Mouse (Mus musculus) heart, adult 2 months (tissue): ENCODE measurements around the gene Mta2. TPM values are rescaled to one million over a fixed set of nuclear protein-coding genes. Genes with fewer than 3 reads are reported as not detected.

Experiments used
- DNase-seq, 2 experiments: peaks; one replicate each; pipeline ENCODE4 v3.0.0; 2021
- H3K27ac ChIP-seq: fragments of 200-600 bp; 2 replicates; pipeline ENCODE4 v1.8.1; 2022
- H3K27me3 ChIP-seq: fragments of 200-500 bp; 2 replicates; pipeline ENCODE4 v1.6.1; 2012; ENCODE audit warnings: mild to moderate bottlenecking, low read length, inconsistent platforms, mixed read lengths; ENCODE audit not compliant: control insufficient read depth, insufficient read depth
- H3K36me3 ChIP-seq: fragments of 200-500 bp; 2 replicates; pipeline ENCODE4 v1.6.1; 2012; ENCODE audit warnings: low read length, inconsistent platforms; ENCODE audit not compliant: control insufficient read depth, insufficient read depth
- H3K4me1 ChIP-seq: fragments of 200-500 bp; 2 replicates; pipeline ENCODE4 v1.6.1; 2011; ENCODE audit warnings: low read length; ENCODE audit not compliant: control insufficient read depth, insufficient read depth
- H3K4me3 ChIP-seq: fragments of 200-600 bp; 2 replicates; pipeline ENCODE4 v1.8.1; 2022
- H3K79me2 ChIP-seq: fragments of 200-500 bp; replicated peaks from 2 replicates; pipeline ENCODE4 v1.6.1; 2012; ENCODE audit warnings: mild to moderate bottlenecking, inconsistent platforms, low read length, moderate library complexity, mixed read lengths; ENCODE audit not compliant: control insufficient read depth, insufficient read depth
- H3K9ac ChIP-seq: fragments of 200-500 bp; 2 replicates; pipeline ENCODE4 v1.6.1; 2012; ENCODE audit warnings: low read depth, mild to moderate bottlenecking, control low read depth, inconsistent platforms, low read length, mixed read lengths
- CTCF ChIP-seq: fragments of 200-600 bp; IDR thresholded peaks from 2 replicates; pipeline ENCODE4 v1.8.1; 2022; ENCODE audit warnings: antibody characterized with exemption, mild to moderate bottlenecking, moderate library complexity
- EP300 ChIP-seq: fragments of 200-500 bp; IDR thresholded peaks from 2 replicates; pipeline ENCODE4 v1.6.1; 2011; ENCODE audit warnings: low read depth, low read length, control low read depth; ENCODE audit not compliant: insufficient read depth
- POLR2A ChIP-seq: fragments of 200-500 bp; IDR thresholded peaks from 2 replicates; pipeline ENCODE4 v1.6.1; 2011; ENCODE audit warnings: mild to moderate bottlenecking, low read depth, low read length, control low read depth; ENCODE audit not compliant: insufficient read depth
- WGBS: fragments of 180-500 bp; shearing (Covaris S2); methylation state at CpG from one replicate; pipeline ENCODE4 v1.1.7; 2018; 5-methylcytosine and 5-hydroxymethylcytosine counted together
- intact Hi-C: fragments of 180-260 bp; cut with DNase I; formaldehyde crosslinking; loops from one replicate; pipeline ENCODE4 v1.15.1; 2025
- polyA plus RNA-seq: library from polyadenylated mRNA; depleted of rRNA; stranded (reverse); fragments of >200 nt; gene quantifications from 2 replicates; pipeline ENCODE4 v1.2.3, GENCODE M21; 2012
- total RNA-seq, 2 experiments: library from RNA; stranded (reverse); gene quantifications; 2 replicates each; pipeline ENCODE4 v1.2.3; 2021

Mta2 gene
- total and polyA plus RNA-seq, 3 experiments, result 13.1 to 32.1 (median 29.0) TPM

DNA sequence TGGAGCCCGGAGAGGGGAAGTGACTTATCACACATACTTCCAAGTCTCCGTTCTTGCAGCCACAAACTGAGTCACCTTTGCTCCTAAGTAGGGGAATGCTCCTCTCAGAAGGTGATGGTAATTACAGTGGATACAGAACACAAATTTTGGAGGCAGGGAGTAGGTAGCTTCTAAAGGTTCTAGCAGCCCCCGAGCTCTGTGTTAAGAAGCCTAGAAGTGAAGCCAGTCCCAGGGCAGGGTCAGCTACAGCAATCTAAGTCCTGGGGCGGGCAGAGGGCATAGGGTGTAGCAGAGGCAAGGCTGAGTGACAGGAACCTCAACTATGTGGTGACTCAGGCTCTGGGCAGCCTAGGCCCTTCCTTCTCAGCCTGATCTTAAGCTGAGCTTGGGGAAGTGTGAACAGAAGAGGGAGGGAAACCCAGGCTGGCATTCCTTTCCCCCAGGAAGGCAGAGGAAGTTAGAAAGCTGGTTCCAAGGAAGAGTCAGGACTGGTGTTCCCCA is 41.5 kb downstream of the Mta2 start:
- Histone ChIP-seq H3K27ac (peak overlapping the region; percentile 48; the same call in 1 of the 2 replicates), H3K27me3 (no peaks in the 10 kb centered on the region), H3K9ac (peak overlapping the region; percentile 3; the same call in 1 of the 2 replicates), H3K36me3 (peaks cover 6% of the 10 kb centered on the region), H3K4me3 (no peak overlapping the region), H3K79me2 (no peaks in the 10 kb centered on the region), H3K4me1 (peaks cover 34% of the 10 kb centered on the region)
- 23% methylated on average over 4 of the region's 4 CpGs for WGBS
- DNase-seq, result peak in 1 of 2 experiments; percentile 65
- TF ChIP-seq POLR2A, result 0 out of 2 replicates have a peak, but pooled peaks have one; percentile 20
- TF ChIP-seq CTCF, result no peak
- 0 out of 2 replicates have a peak, but pooled peaks have one; percentile 20 for TF ChIP-seq EP300
- intact Hi-C loops, result no loop called here

DNA sequence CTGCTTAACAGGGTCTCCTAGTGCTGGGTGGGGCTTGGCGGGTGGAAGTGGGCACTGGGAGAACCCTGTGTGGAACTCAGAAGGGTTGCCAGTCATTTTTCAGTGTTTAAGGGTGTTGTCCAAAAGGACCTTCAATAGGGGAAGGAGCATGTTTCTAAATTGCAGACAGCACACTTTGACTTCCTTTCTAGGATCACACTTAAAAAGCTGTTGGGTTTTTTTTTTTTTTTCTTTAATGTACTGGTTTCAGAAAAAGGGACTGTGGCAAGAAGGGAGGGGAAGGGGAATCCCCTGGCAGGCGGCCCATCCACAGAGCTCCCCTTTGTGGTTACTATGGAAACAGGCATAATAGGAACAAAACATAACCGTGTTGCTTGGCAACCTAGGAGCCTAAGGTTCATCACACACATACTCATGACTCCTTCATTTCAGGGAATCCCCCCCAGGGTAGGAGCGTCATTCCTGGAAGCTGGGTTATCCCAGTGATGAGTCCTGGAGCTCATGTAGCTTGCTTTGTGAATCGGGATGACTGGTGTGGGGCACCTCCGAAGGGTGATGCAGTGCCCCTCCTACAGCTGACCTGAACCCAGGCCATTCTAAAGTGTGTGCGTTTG is 42.7 kb downstream of the Mta2 start:
- intact Hi-C loops, result no loop called here

DNA sequence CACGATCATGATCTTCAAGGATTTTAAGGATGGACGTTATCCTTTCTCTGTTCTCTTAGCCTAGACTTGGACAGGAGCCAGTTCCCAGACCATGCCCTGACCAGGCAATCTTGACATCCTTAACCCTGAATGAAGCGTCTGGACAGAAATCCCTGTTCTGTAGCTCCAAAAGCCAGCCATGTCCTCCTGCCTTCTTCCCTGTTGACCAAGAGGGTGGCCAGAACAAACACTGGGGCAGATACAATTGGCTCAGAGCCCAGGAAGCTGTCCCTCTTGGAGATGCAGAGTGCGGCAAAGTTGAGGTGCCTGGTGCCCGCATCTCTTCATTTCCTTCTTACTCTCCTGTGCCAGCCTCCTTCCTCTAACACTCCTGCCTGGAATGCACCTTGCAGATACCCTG is 44.2 kb downstream of the Mta2 start:
- intact Hi-C loops, result no loop called here
- Histone ChIP-seq H3K9ac (no peak overlapping the region), H3K4me3 (no peak overlapping the region), H3K4me1 (peaks cover 36% of the 10 kb centered on the region), H3K27me3 (no peaks in the 10 kb centered on the region), H3K36me3 (no peaks in the 10 kb centered on the region; the same call in 1 of the 2 replicates), H3K79me2 (no peaks in the 10 kb centered on the region), H3K27ac (no peak overlapping the region)
- TF ChIP-seq EP300 (no peak), CTCF (no peak), POLR2A (no peak)
- 43% methylated on average over 5 of the region's 5 CpGs for WGBS
- DNase-seq, result no peak

More for the DNA sequence above, 42.7 kb downstream of the Mta2 start:
- Histone ChIP-seq H3K79me2 (no peaks in the 10 kb centered on the region), H3K4me1 (peaks cover 39% of the 10 kb centered on the region), H3K27ac (peak overlapping the region; percentile 48; the same call in 1 of the 2 replicates), H3K4me3 (no peak overlapping the region), H3K27me3 (no peaks in the 10 kb centered on the region), H3K9ac (no peak overlapping the region), H3K36me3 (peaks cover 1% of the 10 kb centered on the region)
- no peak for TF ChIP-seq CTCF
- no peak for TF ChIP-seq POLR2A
- 0 out of 2 replicates have a peak, but pooled peaks have one; percentile 14 for TF ChIP-seq EP300
- DNase-seq, result peak; percentile 71 to 83
- WGBS, result 20% methylated on average over 7 of the region's 7 CpGs

DNA sequence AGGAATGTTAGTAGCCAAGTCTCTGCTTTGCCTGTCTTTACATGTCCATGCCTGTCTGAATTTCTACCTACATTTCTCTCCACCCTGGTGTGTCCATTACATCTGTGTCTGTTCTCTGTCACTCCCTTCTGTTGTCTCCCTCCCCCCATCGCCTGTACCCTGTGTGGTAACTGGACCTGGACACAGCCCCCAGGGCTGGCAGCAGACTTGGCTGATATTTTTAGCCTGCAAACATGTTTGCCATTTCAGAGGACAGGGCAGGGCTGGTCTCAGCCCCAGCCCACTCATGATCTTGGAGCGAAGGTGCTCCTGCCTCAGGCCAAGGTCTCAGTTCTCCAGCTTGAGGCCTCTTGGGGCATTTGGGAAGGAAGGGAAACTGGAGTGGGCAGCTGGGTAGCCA is 46.1 kb downstream of the Mta2 start:
- Histone ChIP-seq H3K27me3 (no peaks in the 10 kb centered on the region), H3K4me3 (no peak overlapping the region; the same call in 1 of the 2 replicates), H3K36me3 (no peaks in the 10 kb centered on the region; the same call in 1 of the 2 replicates), H3K79me2 (no peaks in the 10 kb centered on the region), H3K4me1 (peaks cover 30% of the 10 kb centered on the region), H3K27ac (peak overlapping the region; percentile 100), H3K9ac (peak overlapping the region; percentile 6; the same call in 1 of the 2 replicates)
- intact Hi-C loops, result no loop called here
- TF ChIP-seq POLR2A (peak; percentile 51; the same call in 1 of the 2 replicates), EP300 (0 out of 2 replicates have a peak, but pooled peaks have one; percentile 20), CTCF (no peak)
- 49% methylated on average over 2 of the region's 2 CpGs for WGBS
- DNase-seq, result peak; percentile 57 to 68

DNA sequence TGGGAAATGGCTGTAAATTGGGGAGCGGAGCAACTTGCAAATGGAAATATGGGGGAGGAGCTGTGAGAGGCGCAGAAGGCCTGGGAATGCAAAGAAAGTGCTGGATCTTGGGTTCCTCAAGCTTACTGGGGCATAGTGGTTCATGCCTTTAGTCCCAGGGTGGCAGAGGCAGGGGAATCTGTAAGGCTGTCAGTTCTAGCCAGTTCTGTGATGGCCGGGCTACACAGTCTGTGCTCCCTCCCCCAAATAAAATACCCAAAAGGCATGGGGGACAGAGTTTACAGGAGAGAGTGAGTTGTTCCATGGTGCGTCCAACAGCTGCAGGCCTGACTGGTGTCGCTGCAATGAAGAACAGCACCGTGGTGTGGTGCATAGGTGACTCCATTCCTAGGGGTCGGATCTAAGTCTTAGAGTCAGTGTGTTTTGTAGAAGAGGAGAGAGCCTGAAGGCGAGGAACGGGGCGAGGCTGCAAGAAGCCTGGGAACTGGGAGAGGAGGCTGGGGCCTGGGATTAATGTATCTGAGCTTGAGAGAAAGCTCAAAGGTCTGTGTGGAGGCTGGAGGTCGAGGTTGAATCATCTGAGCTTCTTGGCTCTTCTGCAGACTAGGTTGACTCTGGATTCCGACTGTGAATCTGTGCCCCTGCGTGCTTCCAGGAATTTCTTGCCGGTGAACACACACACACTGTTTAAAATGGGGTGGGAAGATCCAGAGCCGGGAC is 46.8 kb downstream of the Mta2 start:
- peaks cover 28% of the 10 kb centered on the region for H3K4me1 ChIP-seq
- 36% methylated on average over 15 of the region's 15 CpGs for whole genome bisulfite sequencing
- H3K27me3 ChIP-seq, result no peaks in the 10 kb centered on the region
- TF ChIP-seq POLR2A (no peak), EP300 (0 out of 2 replicates have a peak, but pooled peaks have one; percentile 6)
- peak overlapping the region; percentile 96 for H3K9ac ChIP-seq
- peak overlapping the region; percentile 100 for H3K27ac ChIP-seq
- intact Hi-C loops, result no loop called here
- no peaks in the 10 kb centered on the region; the same call in 1 of the 2 replicates for H3K36me3 ChIP-seq
- H3K4me3 ChIP-seq, result peak overlapping the region; percentile 91
- H3K79me2 ChIP-seq, result no peaks in the 10 kb centered on the region
- no peak for DNase-seq

DNA sequence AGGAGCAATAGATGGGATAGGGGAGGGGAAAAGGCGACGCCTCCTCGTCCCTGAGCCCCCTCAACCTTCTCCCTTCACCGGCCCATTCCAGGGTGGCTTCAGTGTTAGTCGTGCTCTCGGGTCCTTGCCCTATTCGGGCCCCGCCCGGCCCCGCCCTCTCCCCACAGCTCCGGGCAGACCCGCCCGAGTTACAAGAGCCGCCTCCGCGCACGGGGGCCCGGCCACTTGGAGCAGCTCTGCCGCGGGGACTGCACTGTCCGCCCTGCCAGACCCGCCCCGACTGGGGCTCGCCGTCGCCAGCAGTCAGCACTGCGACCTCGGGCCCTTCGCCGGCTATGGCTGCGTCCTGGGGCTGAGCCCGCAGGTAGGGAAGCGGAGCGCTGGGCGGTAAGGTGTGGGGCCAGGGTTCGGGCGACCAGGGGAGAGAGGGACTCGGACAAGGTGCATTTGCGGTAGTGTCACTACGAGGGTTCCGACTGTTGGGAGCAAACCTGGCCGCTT is 47.4 kb downstream of the Mta2 start, which contains the start of gene Ahnak:
Ahnak (plus strand) TSS at position 219 of the 501 bp plus-strand sequence.
- TF ChIP-seq EP300 (no peak), POLR2A (peak; percentile 93)
- H3K27me3 ChIP-seq, result no peaks in the 10 kb centered on the region
- no peaks in the 10 kb centered on the region for H3K79me2 ChIP-seq
- peak within 1 kb of the TSS; percentile 91 for H3K4me3 ChIP-seq
- peaks cover 28% of the 10 kb centered on the region for H3K4me1 ChIP-seq
- peak within 1 kb of the TSS; percentile 100 for H3K27ac ChIP-seq
- H3K36me3 ChIP-seq, result peaks cover 3% of the 10 kb centered on the region; the same call in 1 of the 2 replicates
- intact Hi-C loops, result no loop called here
- peak; percentile 92 to 93 for DNase-seq
- under 1% methylated on average over 42 of the region's 42 CpGs for whole genome bisulfite sequencing
- H3K9ac ChIP-seq, result peak within 1 kb of the TSS; percentile 96
